Mouse (Mus musculus): ENCODE data around the gene A630001G21Rik. TPM values are rescaled to one million over a fixed set of nuclear protein-coding genes. Genes with fewer than 3 reads are reported as not detected.

A630001G21Rik gene
- polyA plus RNA-seq, 1 experiment from 2014 or later: 0.97 TPM

GRCm38 (mm10) chr1:85749829-85750228 is 28.6 kb downstream of the A630001G21Rik start:
- H3K4me2 ChIP-seq (replicated peaks; ENCODE audit: low read depth, low read length): no peak overlapping the region
- 94% methylated on average over 2 of the region's 2 CpGs for WGBS

GRCm38 (mm10) chr1:85746511-85746910 is 31.9 kb downstream of the A630001G21Rik start:
- Histone ChIP-seq H3K9ac (replicated peaks; ENCODE audit: low read depth, low read length) (no peak overlapping the region), H3K27ac (ENCODE audit: low read length) (no peak overlapping the region), H3K4me2 (replicated peaks; ENCODE audit: low read depth, low read length) (no peak overlapping the region), H3K36me3 (ENCODE audit: control insufficient read depth, insufficient read depth, low read length) (no peaks in the 10 kb centered on the region), H3K4me1 (ENCODE audit: control insufficient read depth, insufficient read depth, low read length) (peaks cover 4% of the 10 kb centered on the region; the same call in 1 of the 2 replicates), H3K27me3 (ENCODE audit: control insufficient read depth, insufficient read depth, low read length) (no peaks in the 10 kb centered on the region), H3K9me3 (ENCODE audit: control insufficient read depth, low read depth, low read length) (no peaks in the 10 kb centered on the region), H3K4me3 (ENCODE audit: low read depth, low read length) (no peak overlapping the region)
- 71% methylated on average over 5 of the region's 5 CpGs for WGBS
- ATAC-seq (ENCODE audit: insufficient number of reproducible peaks, insufficient read depth, low FRiP score, low read depth): no peak

More at GRCm38 (mm10) chr1:85749829-85750228, 28.6 kb downstream of the A630001G21Rik start:
- Histone ChIP-seq H3K27ac (ENCODE audit: low read length) (no peak overlapping the region), H3K27me3 (ENCODE audit: control insufficient read depth, insufficient read depth, low read length) (no peaks in the 10 kb centered on the region), H3K9ac (replicated peaks; ENCODE audit: low read depth, low read length) (no peak overlapping the region), H3K9me3 (ENCODE audit: control insufficient read depth, low read depth, low read length) (no peaks in the 10 kb centered on the region), H3K4me1 (ENCODE audit: control insufficient read depth, insufficient read depth, low read length) (peaks cover 6% of the 10 kb centered on the region; the same call in 1 of the 2 replicates), H3K4me3 (ENCODE audit: low read depth, low read length) (no peak overlapping the region), H3K36me3 (ENCODE audit: control insufficient read depth, insufficient read depth, low read length) (no peaks in the 10 kb centered on the region)
- no peak for ATAC-seq (ENCODE audit: insufficient number of reproducible peaks, insufficient read depth, low FRiP score, low read depth)

GRCm38 (mm10) chr1:85744539-85744938 is 33.9 kb downstream of the A630001G21Rik start:
- ATAC-seq (ENCODE audit: insufficient number of reproducible peaks, insufficient read depth, low FRiP score, low read depth): no peak
- Histone ChIP-seq H3K36me3 (ENCODE audit: control insufficient read depth, insufficient read depth, low read length) (no peaks in the 10 kb centered on the region), H3K9me3 (ENCODE audit: control insufficient read depth, low read depth, low read length) (no peaks in the 10 kb centered on the region), H3K27ac (ENCODE audit: low read length) (no peak overlapping the region), H3K4me1 (ENCODE audit: control insufficient read depth, insufficient read depth, low read length) (no peaks in the 10 kb centered on the region), H3K4me2 (replicated peaks; ENCODE audit: low read depth, low read length) (no peak overlapping the region), H3K27me3 (ENCODE audit: control insufficient read depth, insufficient read depth, low read length) (no peaks in the 10 kb centered on the region), H3K9ac (replicated peaks; ENCODE audit: low read depth, low read length) (no peak overlapping the region), H3K4me3 (ENCODE audit: low read depth, low read length) (no peak overlapping the region)
- WGBS: 74% methylated on average over 3 of the region's 3 CpGs

GRCm38 (mm10) chr1:85742916-85743505 is 35.4 kb downstream of the A630001G21Rik start:
- Histone ChIP-seq H3K9me3 (ENCODE audit: control insufficient read depth, low read depth, low read length) (no peaks in the 10 kb centered on the region), H3K27ac (ENCODE audit: low read length) (0 out of 2 replicates have a peak overlapping the region, but pooled peaks have one; percentile 48), H3K4me2 (replicated peaks; ENCODE audit: low read depth, low read length) (no peak overlapping the region), H3K9ac (replicated peaks; ENCODE audit: low read depth, low read length) (no peak overlapping the region), H3K36me3 (ENCODE audit: control insufficient read depth, insufficient read depth, low read length) (no peaks in the 10 kb centered on the region), H3K4me3 (ENCODE audit: low read depth, low read length) (no peak overlapping the region), H3K27me3 (ENCODE audit: control insufficient read depth, insufficient read depth, low read length) (no peaks in the 10 kb centered on the region), H3K4me1 (ENCODE audit: control insufficient read depth, insufficient read depth, low read length) (no peaks in the 10 kb centered on the region)
- peak; percentile 10; the same call in 1 of the 2 replicates for ATAC-seq (ENCODE audit: insufficient number of reproducible peaks, insufficient read depth, low FRiP score, low read depth)
- WGBS: 16% methylated on average over 2 of the region's 2 CpGs

GRCm38 (mm10) chr1:85742333-85742732 is 36.1 kb downstream of the A630001G21Rik start:
- Histone ChIP-seq H3K4me2 (replicated peaks; ENCODE audit: low read depth, low read length) (no peak overlapping the region), H3K9ac (replicated peaks; ENCODE audit: low read depth, low read length) (no peak overlapping the region), H3K27ac (ENCODE audit: low read length) (no peak overlapping the region), H3K9me3 (ENCODE audit: control insufficient read depth, low read depth, low read length) (no peaks in the 10 kb centered on the region), H3K4me1 (ENCODE audit: control insufficient read depth, insufficient read depth, low read length) (no peaks in the 10 kb centered on the region), H3K27me3 (ENCODE audit: control insufficient read depth, insufficient read depth, low read length) (no peaks in the 10 kb centered on the region), H3K36me3 (ENCODE audit: control insufficient read depth, insufficient read depth, low read length) (no peaks in the 10 kb centered on the region), H3K4me3 (ENCODE audit: low read depth, low read length) (no peak overlapping the region)
- WGBS: 68% methylated on average over 5 of the region's 5 CpGs
- no peak for ATAC-seq (ENCODE audit: insufficient number of reproducible peaks, insufficient read depth, low FRiP score, low read depth)

- 71% methylated on average over 6 of the region's 6 CpGs for WGBS
- ATAC-seq (ENCODE audit: insufficient number of reproducible peaks, insufficient read depth, low FRiP score, low read depth): no peak
- H3K4me1 ChIP-seq (ENCODE audit: control insufficient read depth, insufficient read depth, low read length): no peaks in the 10 kb centered on the region
Observed at GRCm38 (mm10) chr1:85740923-85741322, 37.5 kb downstream of the A630001G21Rik start.

GRCm38 (mm10) chr1:85739819-85740218 is 38.6 kb downstream of the A630001G21Rik start:
- H3K4me3 ChIP-seq (ENCODE audit: low read depth, low read length): no peak overlapping the region
- H3K4me1 ChIP-seq (ENCODE audit: control insufficient read depth, insufficient read depth, low read length): no peaks in the 10 kb centered on the region
- H3K4me2 ChIP-seq (replicated peaks; ENCODE audit: low read depth, low read length): no peak overlapping the region
- no peaks in the 10 kb centered on the region for H3K27me3 ChIP-seq (ENCODE audit: control insufficient read depth, insufficient read depth, low read length)
- H3K27ac ChIP-seq (ENCODE audit: low read length): no peak overlapping the region
- no peaks in the 10 kb centered on the region for H3K9me3 ChIP-seq (ENCODE audit: control insufficient read depth, low read depth, low read length)
- ATAC-seq (ENCODE audit: insufficient number of reproducible peaks, insufficient read depth, low FRiP score, low read depth): no peak
- no peaks in the 10 kb centered on the region for H3K36me3 ChIP-seq (ENCODE audit: control insufficient read depth, insufficient read depth, low read length)
- H3K9ac ChIP-seq (replicated peaks; ENCODE audit: low read depth, low read length): no peak overlapping the region

More at GRCm38 (mm10) chr1:85740923-85741322, 37.5 kb downstream of the A630001G21Rik start:
- Histone ChIP-seq H3K9ac (replicated peaks; ENCODE audit: low read depth, low read length) (no peak overlapping the region), H3K4me2 (replicated peaks; ENCODE audit: low read depth, low read length) (no peak overlapping the region), H3K36me3 (ENCODE audit: control insufficient read depth, insufficient read depth, low read length) (no peaks in the 10 kb centered on the region), H3K27ac (ENCODE audit: low read length) (no peak overlapping the region), H3K9me3 (ENCODE audit: control insufficient read depth, low read depth, low read length) (no peaks in the 10 kb centered on the region), H3K27me3 (ENCODE audit: control insufficient read depth, insufficient read depth, low read length) (no peaks in the 10 kb centered on the region), H3K4me3 (ENCODE audit: low read depth, low read length) (no peak overlapping the region)

- no peak overlapping the region for H3K4me3 ChIP-seq (ENCODE audit: low read depth, low read length)
- H3K36me3 ChIP-seq (ENCODE audit: control insufficient read depth, insufficient read depth, low read length): no peaks in the 10 kb centered on the region
- no peak for ATAC-seq (ENCODE audit: insufficient number of reproducible peaks, insufficient read depth, low FRiP score, low read depth)
- H3K27ac ChIP-seq (ENCODE audit: low read length): no peak overlapping the region
- no peaks in the 10 kb centered on the region for H3K4me1 ChIP-seq (ENCODE audit: control insufficient read depth, insufficient read depth, low read length)
- H3K27me3 ChIP-seq (ENCODE audit: control insufficient read depth, insufficient read depth, low read length): no peaks in the 10 kb centered on the region
- WGBS: 92% methylated on average over 4 of the region's 4 CpGs
- no peak overlapping the region for H3K4me2 ChIP-seq (replicated peaks; ENCODE audit: low read depth, low read length)
- H3K9ac ChIP-seq (replicated peaks; ENCODE audit: low read depth, low read length): no peak overlapping the region
- no peaks in the 10 kb centered on the region for H3K9me3 ChIP-seq (ENCODE audit: control insufficient read depth, low read depth, low read length)
Observed at GRCm38 (mm10) chr1:85739000-85739399, 39.4 kb downstream of the A630001G21Rik start.
